Mouse (Mus musculus) lung, adult 2 months (tissue): ENCODE data around the gene Lims1.

Source experiments
- CTCF ChIP-seq: fragments of 200-500 bp; IDR thresholded peaks from 2 replicates; pipeline ENCODE4 v1.5.1; 2011; ENCODE audit warnings: mild to moderate bottlenecking, low read length, control low read depth; ENCODE audit not compliant: insufficient read depth
- POLR2A ChIP-seq: fragments of 200-500 bp; IDR thresholded peaks from 2 replicates; pipeline ENCODE4 v1.6.1; 2011; ENCODE audit warnings: low read depth, mild to moderate bottlenecking, control low read depth, low read length, borderline replicate concordance; ENCODE audit errors: extremely low read depth

DNA sequence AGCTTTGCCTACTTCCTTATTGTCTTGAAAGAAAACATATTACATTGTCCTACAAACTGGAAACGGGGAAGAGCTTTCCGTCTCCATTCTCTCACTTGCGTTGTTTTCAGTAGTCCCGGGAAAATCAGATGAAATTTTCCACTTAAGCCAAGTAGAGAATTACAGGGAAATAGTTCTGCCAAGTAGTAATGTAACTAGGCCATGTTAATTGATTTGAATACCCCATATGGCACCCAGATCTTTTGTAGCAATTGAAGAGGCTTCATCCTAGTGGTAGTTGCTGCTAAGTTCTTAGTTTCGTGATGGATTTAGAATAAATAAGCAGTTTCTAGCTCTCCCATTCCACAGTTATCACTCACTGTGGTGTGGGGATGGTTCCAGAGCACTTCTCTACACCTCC lies 62.4 kb downstream of the Lims1 start:
- no peak for TF ChIP-seq CTCF
- no peak for TF ChIP-seq POLR2A
